Mouse (Mus musculus) liver, embryonic 14.5 days (tissue): ENCODE data around the gene Nsmce3.

Experiments used
- CTCF ChIP-seq: IDR thresholded peaks from 2 replicates; pipeline ENCODE4 v1.5.1; 2016; ENCODE audit warnings: antibody characterized with exemption, low read depth, control low read depth
- EP300 ChIP-seq: IDR thresholded peaks from 2 replicates; pipeline ENCODE4 v1.6.1; 2016; ENCODE audit warnings: antibody characterized with exemption, low read depth

DNA sequence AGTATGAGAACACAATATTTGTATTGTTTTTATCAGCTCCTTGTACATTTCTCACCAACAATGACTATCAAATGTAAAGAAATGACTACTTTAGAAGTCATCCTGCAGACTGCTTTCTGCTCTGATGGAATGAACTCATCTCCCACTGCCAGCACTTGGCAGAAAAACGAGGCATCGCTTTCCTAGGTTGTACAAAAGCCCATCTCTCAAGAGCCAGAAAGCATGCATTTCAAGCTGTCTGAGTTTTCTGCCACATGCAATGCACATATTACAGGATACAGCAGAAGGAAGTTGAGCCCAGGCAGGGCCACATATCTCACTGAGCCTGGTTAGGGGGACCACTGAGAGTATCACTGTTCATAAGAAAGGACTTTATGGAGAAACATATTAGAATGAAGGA lies 27.5 kb upstream of the Nsmce3 start:
- no peak for TF ChIP-seq CTCF
- no peak for TF ChIP-seq EP300
